Mouse (Mus musculus) embryonic fibroblast, embryonic 13.5 days (primary cell): ENCODE data around the gene Fam151a.

Experiments used
- CTCF ChIP-seq: IDR thresholded peaks from 2 replicates; pipeline ENCODE4 v1.5.1; 2011; ENCODE audit warnings: mild to moderate bottlenecking, control low read depth, low read length, moderate library complexity, borderline replicate concordance; ENCODE audit not compliant: insufficient read depth
- POLR2A ChIP-seq: IDR thresholded peaks from 2 replicates; pipeline ENCODE4 v1.6.1; 2011; ENCODE audit warnings: low read depth, mild to moderate bottlenecking, control low read depth, low read length, moderate library complexity

- TF ChIP-seq CTCF (no peak), POLR2A (no peak)
These were observed 49.4 kb downstream of the Fam151a start for GRCm38 (mm10) chr4:106783137-106783536.
